Mouse (Mus musculus) kidney, postnatal 10 days (tissue): Measurements from ENCODE around the gene Cfap100.
A peak's percentile ranks its signal among the peaks of the same experiment; 100 is the strongest.

ENCODE experiments used
- DNase-seq: peaks from one replicate; pipeline ENCODE4 v3.0.0; 2021; ENCODE audit warnings: mixed read lengths

Gene Cfap100

DNA sequence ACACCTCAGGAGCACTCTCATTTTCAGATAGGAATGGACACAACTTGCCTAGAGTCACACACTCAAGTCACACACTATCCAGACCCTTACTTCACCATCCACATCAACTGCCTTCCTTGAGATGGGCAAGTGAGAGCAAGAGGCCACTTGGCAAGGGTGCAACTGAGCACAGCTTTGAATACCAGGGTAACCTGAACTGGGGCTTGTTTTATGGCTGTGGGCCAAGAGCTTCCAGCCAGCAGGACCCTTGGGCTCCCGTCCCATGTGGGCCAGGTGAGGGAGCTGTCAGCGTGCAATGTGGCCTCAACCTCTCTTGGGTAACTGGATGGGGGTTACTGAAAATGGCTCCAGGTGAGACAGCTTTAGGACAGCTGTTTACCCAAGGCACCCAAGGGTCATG lies 28.8 kb upstream of the Cfap100 start:
- DNase-seq, result peak; percentile 60

GRCm38 (mm10) chr6:90453751-90454150 lies 25.2 kb upstream of the Cfap100 start:
- no peak for DNase-seq

GRCm38 (mm10) chr6:90452603-90453002 lies 24.0 kb upstream of the Cfap100 start:
- no peak for DNase-seq

- DNase-seq, result no peak
Observed at GRCm38 (mm10) chr6:90451512-90451911, 22.9 kb upstream of the Cfap100 start.

DNA sequence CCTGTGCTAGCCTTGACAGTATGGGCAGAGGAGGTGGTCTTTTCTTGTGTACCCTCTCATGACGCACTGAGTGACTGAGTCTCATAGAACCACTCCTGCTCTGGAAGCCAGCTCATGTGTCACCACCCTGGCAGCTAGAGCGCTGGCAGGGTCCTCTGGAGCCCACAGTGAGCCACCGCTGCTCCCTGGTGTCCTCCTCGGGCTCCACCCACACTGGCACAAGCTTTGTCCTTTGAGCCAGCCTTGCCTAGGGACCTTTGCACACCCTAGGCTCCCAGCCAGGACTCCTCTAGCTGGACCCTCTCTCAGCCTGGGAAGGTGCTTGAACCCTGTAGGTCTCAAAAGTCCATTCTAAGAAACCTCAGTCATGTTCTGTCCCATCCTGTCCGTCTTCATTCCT lies 22.1 kb upstream of the Cfap100 start:
- peak; percentile 81 for DNase-seq

GRCm38 (mm10) chr6:90450179-90450578 lies 21.6 kb upstream of the Cfap100 start:
- DNase-seq, result peak; percentile 95

DNA sequence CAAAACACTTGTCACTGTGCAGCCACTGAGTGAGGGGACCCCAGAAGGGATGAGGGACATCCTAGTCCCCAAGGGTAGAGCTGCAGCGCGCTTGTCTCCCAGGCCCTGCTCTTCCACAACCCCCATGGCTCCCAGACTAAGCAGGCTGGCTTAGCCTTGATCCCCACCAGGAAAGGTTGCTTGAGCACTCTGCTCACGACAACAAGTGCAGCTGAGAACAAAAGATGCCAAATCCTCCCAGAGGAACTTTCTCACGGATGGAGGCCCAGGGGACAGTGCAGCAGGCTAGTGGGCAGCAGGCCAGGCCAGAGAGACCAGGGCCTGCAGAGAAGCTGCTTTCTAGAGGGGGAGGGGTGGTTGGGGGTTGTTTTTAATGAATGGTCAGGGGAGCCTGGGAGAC lies 18.3 kb upstream of the Cfap100 start:
- no peak for DNase-seq

- DNase-seq, result no peak
Observed at GRCm38 (mm10) chr6:90437041-90437440, 8.4 kb upstream of the Cfap100 start.

DNA sequence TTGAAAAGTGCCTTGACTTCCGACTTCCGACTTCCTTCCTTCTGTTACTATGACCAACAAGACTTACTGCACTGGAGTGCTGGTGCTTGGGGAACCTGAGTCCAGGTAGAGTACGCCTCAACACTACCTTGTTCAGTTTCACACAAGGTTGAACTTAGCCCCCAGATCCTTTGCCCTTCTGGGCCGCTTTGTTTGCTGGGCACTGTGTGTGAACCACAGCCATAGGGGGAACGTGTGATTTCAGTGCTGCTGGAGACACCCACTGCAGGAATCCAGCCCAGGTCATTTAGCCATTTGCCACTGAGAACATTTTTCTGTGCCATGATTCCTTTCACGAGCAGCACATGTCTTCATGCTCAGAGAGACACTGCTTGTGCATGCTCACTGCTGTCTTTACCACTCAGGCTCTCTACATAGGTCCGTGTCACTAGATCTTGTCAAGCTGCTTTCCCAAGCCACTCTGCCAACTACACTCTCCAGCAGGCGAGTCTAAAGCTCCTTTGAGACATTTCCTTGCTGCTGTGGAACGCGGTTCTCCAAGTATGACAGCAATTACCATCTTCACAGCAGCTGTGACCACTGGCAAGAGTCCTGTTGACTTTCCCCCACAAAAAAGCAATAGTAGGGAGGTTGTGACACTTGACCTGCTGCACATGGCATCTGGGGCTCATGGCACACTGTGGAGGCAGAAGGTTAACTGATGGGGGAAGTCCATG lies 7.8 kb upstream of the Cfap100 start:
- no peak for DNase-seq

GRCm38 (mm10) chr6:90435195-90435618 lies 6.6 kb upstream of the Cfap100 start:
- DNase-seq, result peak; percentile 92

- DNase-seq, result no peak
Observed at GRCm38 (mm10) chr6:90434687-90435086, 6.1 kb upstream of the Cfap100 start.

DNA sequence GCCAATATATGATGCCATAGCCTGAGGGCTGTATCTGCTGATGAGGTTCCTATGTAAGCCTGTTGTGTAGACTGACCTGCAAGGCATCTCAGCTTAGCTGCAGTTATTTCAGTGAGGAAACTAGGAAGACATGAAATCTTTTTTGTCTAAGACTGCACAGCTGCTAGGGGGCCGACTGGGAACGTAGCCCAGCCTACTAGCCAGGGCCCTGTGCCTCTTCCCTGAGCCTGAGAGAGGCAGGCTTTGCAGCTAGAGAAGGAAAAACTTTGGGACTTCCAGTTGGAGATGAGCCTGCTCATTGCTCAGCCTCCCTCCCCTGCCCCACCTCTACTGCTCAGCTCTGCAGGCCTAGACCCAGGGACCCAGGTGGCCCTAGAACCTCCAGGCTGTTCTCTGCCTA lies 2.9 kb upstream of the Cfap100 start:
- peak; percentile 54 for DNase-seq

- no peak for DNase-seq
Observed at GRCm38 (mm10) chr6:90429911-90430310, 1.3 kb upstream of the Cfap100 start.

GRCm38 (mm10) chr6:90426003-90426402 lies 2.6 kb downstream of the Cfap100 start:
- no peak for DNase-seq

GRCm38 (mm10) chr6:90425361-90425760 lies 3.2 kb downstream of the Cfap100 start:
- no peak for DNase-seq

DNA sequence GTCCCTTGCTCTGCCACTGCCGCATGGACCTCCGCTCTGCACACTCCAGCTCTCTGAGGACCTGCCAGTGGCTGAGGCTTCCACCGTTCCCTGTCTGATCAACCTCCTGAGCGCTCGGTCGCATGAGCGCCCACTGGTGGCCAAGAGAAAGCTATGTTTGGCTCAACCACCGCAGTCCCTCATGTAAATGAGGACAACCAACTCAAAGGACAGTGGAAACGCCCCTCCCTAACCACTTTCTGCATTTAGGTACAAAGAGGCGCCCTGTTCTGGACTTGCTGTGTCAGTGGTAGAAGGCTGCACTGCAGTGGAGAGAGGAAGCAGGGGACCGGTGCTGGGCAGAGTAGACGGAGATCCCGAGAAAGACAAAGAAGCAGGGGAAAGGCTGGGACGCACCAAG lies 6.0 kb downstream of the Cfap100 start:
- peak; percentile 90 for DNase-seq

DNA sequence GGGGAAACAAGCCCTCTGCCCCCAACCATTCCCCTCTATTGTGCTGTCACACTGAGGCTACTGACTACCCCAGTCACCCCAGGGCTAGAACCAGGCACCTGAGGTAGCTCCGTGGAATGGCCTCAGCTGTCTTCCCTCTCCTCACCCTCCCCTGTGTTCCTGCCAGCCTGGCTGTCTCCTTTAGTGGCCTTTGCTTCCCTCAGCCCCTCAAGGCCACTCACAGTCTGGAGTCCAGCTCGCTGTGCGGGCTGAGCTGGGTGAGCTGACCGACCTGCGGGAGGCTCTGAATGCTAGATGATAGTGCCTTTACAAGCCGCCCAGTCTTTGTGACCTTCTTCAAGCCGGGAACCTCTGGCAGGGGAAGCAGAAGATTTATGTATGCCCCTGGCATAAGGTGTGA lies 16.7 kb downstream of the Cfap100 start:
- no peak for DNase-seq

DNA sequence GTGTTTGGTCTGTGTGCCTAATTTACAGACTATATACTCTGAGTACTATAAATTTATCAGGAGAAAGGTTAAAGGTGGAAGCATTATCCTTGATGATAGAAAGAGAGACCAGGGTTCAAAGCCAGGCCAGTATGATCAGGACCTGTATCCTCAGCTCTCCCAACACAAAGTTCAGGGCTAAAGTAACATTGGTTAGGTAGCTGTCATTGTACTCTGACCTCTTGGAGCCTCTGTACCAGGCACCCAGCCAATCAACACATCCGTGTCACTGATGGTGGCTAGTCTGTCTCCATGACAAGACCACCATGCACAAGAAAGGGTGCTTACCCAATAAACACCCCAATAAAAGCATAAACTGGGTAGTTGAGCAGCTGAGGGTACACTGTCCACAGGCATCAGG lies 17.6 kb downstream of the Cfap100 start:
- no peak for DNase-seq

DNA sequence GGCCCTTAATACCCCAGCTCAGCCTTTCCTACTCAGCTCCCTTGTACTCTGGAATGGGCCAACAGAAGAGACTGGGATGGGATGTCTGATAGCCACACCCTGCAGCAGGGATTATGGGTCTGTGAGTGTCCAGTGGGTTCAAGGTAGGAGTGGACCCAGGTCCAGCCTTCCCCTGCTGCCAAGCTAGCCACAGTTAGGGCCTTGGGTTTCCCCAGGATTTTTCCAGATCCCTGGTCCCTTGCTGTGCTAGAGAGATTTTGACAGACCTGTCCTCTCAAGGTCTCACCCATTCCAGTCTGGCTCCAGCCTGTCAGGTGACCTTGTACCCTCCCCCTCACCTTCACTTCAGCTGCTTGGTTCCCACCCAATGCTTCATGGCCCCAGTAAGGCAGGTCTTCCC lies 20.0 kb downstream of the Cfap100 start:
- DNase-seq, result no peak

- DNase-seq, result no peak
Observed at GRCm38 (mm10) chr6:90397291-90397690, 31.3 kb downstream of the Cfap100 start.

DNA sequence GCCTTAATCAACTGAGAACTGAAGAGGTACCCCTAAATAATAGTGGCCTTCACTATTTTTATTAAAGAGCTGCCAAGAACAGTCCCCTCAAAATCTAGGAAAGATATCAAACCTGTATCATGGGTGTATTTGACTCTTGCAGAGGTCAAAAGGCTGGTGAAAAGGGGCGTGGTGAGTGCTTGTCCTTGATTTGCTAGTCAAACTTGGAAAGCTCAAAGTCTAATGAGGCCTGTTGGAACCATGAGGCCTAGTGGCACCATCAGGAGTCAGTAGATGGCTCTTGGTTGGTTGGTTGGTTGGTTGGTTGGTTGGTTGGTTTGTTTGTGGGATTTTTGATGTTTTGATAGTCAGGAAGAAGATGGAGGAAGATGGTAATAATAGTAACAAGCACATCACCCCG lies 32.8 kb downstream of the Cfap100 start:
- no peak for DNase-seq

DNA sequence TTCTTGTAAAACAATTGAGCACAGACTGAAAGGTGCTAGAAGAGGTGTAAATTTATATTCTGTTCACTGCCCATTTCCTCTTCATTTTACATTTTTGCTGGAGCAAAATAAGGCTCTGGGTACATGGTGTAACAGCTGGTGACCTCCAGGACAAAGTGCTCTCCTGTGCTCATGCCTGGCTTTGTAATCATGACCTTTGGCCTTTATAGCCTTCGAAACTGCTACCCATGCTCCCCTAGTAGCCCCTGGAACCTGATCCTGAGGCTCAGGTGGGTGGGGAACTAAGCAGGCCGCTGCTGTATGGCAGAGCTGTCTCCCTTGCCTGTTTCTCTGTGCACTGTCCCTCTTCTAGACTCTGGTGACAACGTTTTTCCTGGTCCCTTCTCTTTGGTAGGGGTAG lies 34.6 kb downstream of the Cfap100 start:
- no peak for DNase-seq

GRCm38 (mm10) chr6:90390629-90391028 lies 38.0 kb downstream of the Cfap100 start:
- no peak for DNase-seq

DNA sequence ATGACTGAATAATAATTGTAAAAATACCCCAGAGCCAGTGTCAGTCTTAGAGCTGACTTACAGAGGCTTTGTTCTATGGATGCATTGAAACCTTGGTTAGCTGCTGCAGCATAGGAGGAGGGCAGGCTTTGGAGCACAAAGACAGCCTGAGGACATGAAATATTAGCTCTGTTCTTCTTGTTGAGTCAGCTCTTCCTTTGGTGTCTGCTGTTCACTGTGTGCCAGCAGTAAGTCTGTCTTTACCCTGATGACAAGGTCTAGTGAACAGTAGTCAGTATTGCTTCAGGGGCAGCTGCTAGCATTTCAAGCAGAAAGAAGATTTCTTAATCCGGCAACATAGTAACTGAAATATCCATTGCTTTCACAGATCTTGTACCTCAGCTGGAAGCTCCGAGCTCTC lies 47.1 kb downstream of the Cfap100 start:
- DNase-seq, result no peak

DNA sequence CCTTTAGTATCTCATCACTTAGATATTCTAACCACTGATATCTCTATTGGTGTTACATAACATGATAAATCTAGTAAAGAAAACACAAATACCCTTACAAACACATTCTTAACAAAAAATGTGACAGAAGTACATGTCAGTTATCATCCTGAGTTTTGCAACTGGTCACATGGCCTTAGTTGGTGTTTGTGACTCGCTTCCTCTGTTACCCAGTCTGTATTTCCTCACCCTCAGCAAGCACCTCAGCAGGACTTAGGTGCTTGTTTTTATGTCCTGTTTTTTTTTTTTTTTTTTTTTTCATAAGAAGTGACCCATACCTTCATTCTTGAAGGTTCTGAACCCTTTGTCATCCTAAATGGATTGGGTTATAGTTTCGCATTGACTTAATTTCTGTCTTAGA lies 50.9 kb downstream of the Cfap100 start:
- no peak for DNase-seq
